Mouse (Mus musculus): Measurements from ENCODE around the gene Oprm1.
"Not testable (repeated sequence)": the region's sequence is repeated elsewhere in the genome, so short reads cannot be mapped to it uniquely, and the experiment has no call there.

Oprm1 gene

GRCm38 (mm10) chr10:6758206-6758605 is at the start of gene Oprm1:
Oprm1 (plus strand) TSS chr10:6758506.
- DNase-seq (ENCODE audit: extremely low read depth, insufficient read length, low spot score), result no peak

- no peak for DNase-seq (ENCODE audit: extremely low read depth, insufficient read length, low spot score)
Measured at GRCm38 (mm10) chr10:6717181-6717948, 40.9 kb upstream of the Oprm1 start.

- no peak for DNase-seq (ENCODE audit: extremely low read depth, insufficient read length, low spot score)
Measured at GRCm38 (mm10) chr10:6723765-6724164, 34.5 kb upstream of the Oprm1 start.

- DNase-seq (ENCODE audit: extremely low read depth, insufficient read length, low spot score), result no peak
Measured at GRCm38 (mm10) chr10:6728469-6728868, 29.8 kb upstream of the Oprm1 start.

GRCm38 (mm10) chr10:6753375-6753774 is 4.9 kb upstream of the Oprm1 start:
- DNase-seq (ENCODE audit: extremely low read depth, insufficient read length, low spot score), result no peak

- no peak for DNase-seq (ENCODE audit: extremely low read depth, insufficient read length, low spot score)
Measured at GRCm38 (mm10) chr10:6761287-6761811, 3.0 kb downstream of the Oprm1 start, which contains the start of gene Gm10945. Gm10945 (minus strand) TSS chr10:6761761.

- DNase-seq (ENCODE audit: extremely low read depth, insufficient read length, low spot score), result peak; percentile 3
Measured at GRCm38 (mm10) chr10:6788517-6789237, 30.4 kb downstream of the Oprm1 start.

GRCm38 (mm10) chr10:6790226-6790625 is 31.9 kb downstream of the Oprm1 start:
- no peak for DNase-seq (ENCODE audit: extremely low read depth, insufficient read length, low spot score)

- no peak for DNase-seq (ENCODE audit: extremely low read depth, insufficient read length, low spot score)
Measured at GRCm38 (mm10) chr10:6820626-6821025, 62.3 kb downstream of the Oprm1 start.

GRCm38 (mm10) chr10:6842225-6842624 is 83.9 kb downstream of the Oprm1 start:
- DNase-seq (ENCODE audit: extremely low read depth, insufficient read length, low spot score), result no peak

- no peak for DNase-seq (ENCODE audit: extremely low read depth, insufficient read length, low spot score)
Measured at GRCm38 (mm10) chr10:6846283-6846682, 88.0 kb downstream of the Oprm1 start.

- DNase-seq (ENCODE audit: extremely low read depth, insufficient read length, low spot score), result no peak
Measured at GRCm38 (mm10) chr10:6848162-6848754, 90.0 kb downstream of the Oprm1 start.

GRCm38 (mm10) chr10:6848834-6849233 is 90.5 kb downstream of the Oprm1 start:
- no peak for DNase-seq (ENCODE audit: extremely low read depth, insufficient read length, low spot score)

- DNase-seq (ENCODE audit: extremely low read depth, insufficient read length, low spot score), result no peak
Measured at GRCm38 (mm10) chr10:6855812-6856211, 97.5 kb downstream of the Oprm1 start.

GRCm38 (mm10) chr10:6871418-6872072 is 113.2 kb downstream of the Oprm1 start:
- no peak for DNase-seq (ENCODE audit: extremely low read depth, insufficient read length, low spot score)

GRCm38 (mm10) chr10:6873917-6874316 is 115.6 kb downstream of the Oprm1 start:
- DNase-seq (ENCODE audit: extremely low read depth, insufficient read length, low spot score), result no peak

- no peak for DNase-seq (ENCODE audit: extremely low read depth, insufficient read length, low spot score)
Measured at GRCm38 (mm10) chr10:6878276-6878881, 120.1 kb downstream of the Oprm1 start.

- not testable (repeated sequence) for DNase-seq (ENCODE audit: extremely low read depth, insufficient read length, low spot score)
Measured at GRCm38 (mm10) chr10:6882041-6882440, 123.7 kb downstream of the Oprm1 start.

GRCm38 (mm10) chr10:6885460-6885859 is 127.2 kb downstream of the Oprm1 start:
- DNase-seq (ENCODE audit: extremely low read depth, insufficient read length, low spot score), result no peak

- DNase-seq (ENCODE audit: extremely low read depth, insufficient read length, low spot score), result no peak
Measured at GRCm38 (mm10) chr10:6889640-6890245, 131.4 kb downstream of the Oprm1 start.
